8 mouse cellular contexts compared by ENCODE assay signal in genomic region chr4:135870227-135871023, GRCm38 (mm10). TPM values are rescaled to one million over a fixed set of nuclear protein-coding genes. Genes with fewer than 3 reads are reported as not detected.
DNase-seq lines count a peak whose midpoint lies in the region; ATAC-seq and TF ChIP-seq lines count a peak whose summit lies in the region.
"Had no signal": no experiment of that assay in that cellular context is flagged by ENCODE, and none has a peak within 500 bp of the region (broad histone marks: within the 10 kb centered on the region; RNA-seq: fewer than 3 reads in every experiment).

No protein-coding gene starts in this region.

- no peaks in the 10 kb centered on the region for H3K27me3 ChIP-seq in forebrain, embryonic 12.5 days
- no peaks in the 10 kb centered on the region for H3K27me3 ChIP-seq in intestine, embryonic 15.5 days (replicated peaks)
- H3K27me3 ChIP-seq in neural tube, embryonic 12.5 days (replicated peaks) = no peaks in the 10 kb centered on the region

- DNase-seq in layer of hippocampus, adult 2 months (ENCODE audit: low spot score in 2 of 2) = no peak
- no peak for DNase-seq in layer of hippocampus, postnatal 25 days (ENCODE audit: extremely low spot score in 1 of 2, low spot score in 1 of 2)
- no peak for DNase-seq in embryo, embryonic 9.5 days (ENCODE audit: extremely low spot score)
- no peak for DNase-seq in kidney, postnatal 14 days
- DNase-seq: gastrocnemius, postnatal 36 days had no signal

- H3K9ac ChIP-seq in forebrain, embryonic 12.5 days = peak overlapping the region; percentile 40; the same call in 1 of the 2 replicates
- no peak overlapping the region for H3K9ac ChIP-seq in intestine, embryonic 15.5 days
- H3K9ac ChIP-seq in neural tube, embryonic 12.5 days = no peak overlapping the region

- peaks cover 43% of the 10 kb centered on the region for H3K4me1 ChIP-seq in forebrain, embryonic 12.5 days
- H3K4me1 ChIP-seq in intestine, embryonic 15.5 days (replicated peaks) = peaks cover 15% of the 10 kb centered on the region
- peaks cover 34% of the 10 kb centered on the region for H3K4me1 ChIP-seq in neural tube, embryonic 12.5 days

- 43% methylated on average over 2 of the region's 2 CpGs for WGBS in forebrain, embryonic 12.5 days
- WGBS in intestine, embryonic 15.5 days = 20% methylated on average over 2 of the region's 2 CpGs
- WGBS in neural tube, embryonic 12.5 days = 46% methylated on average over 2 of the region's 2 CpGs

- ATAC-seq in forebrain, embryonic 12.5 days (ENCODE audit: low FRiP score) = no peak
- ATAC-seq in intestine, embryonic 15.5 days = no peak
- ATAC-seq in neural tube, embryonic 12.5 days (ENCODE audit: low FRiP score, low read depth) = no peak

- no peaks in the 10 kb centered on the region for H3K9me3 ChIP-seq in forebrain, embryonic 12.5 days
- H3K9me3 ChIP-seq in intestine, embryonic 15.5 days = no peaks in the 10 kb centered on the region
- no peaks in the 10 kb centered on the region for H3K9me3 ChIP-seq in neural tube, embryonic 12.5 days

- TF ChIP-seq CTCF in layer of hippocampus, adult 2 months (conservative IDR thresholded peaks at IDR 0.05) = no peak

- peak overlapping the region; percentile 31 for H3K4me2 ChIP-seq in forebrain, embryonic 12.5 days
- peak overlapping the region; percentile 9 for H3K4me2 ChIP-seq in intestine, embryonic 15.5 days (replicated peaks)
- H3K4me2 ChIP-seq in neural tube, embryonic 12.5 days (replicated peaks) = peak overlapping the region; percentile 49

- peak overlapping the region; percentile 21; the same call in 1 of the 2 replicates for H3K27ac ChIP-seq in layer of hippocampus, adult 2 months
- H3K27ac ChIP-seq in forebrain, embryonic 12.5 days = 0 out of 2 replicates have a peak overlapping the region, but pooled peaks have one; percentile 46
- no peak overlapping the region for H3K27ac ChIP-seq in intestine, embryonic 15.5 days
- H3K27ac ChIP-seq in neural tube, embryonic 12.5 days = no peak overlapping the region

- H3K4me3 ChIP-seq in layer of hippocampus, adult 2 months = peak overlapping the region; percentile 96
- H3K4me3 ChIP-seq in forebrain, embryonic 12.5 days (replicated peaks) = 0 out of 2 replicates have a peak overlapping the region, but pooled peaks have one; percentile 14
- no peak overlapping the region for H3K4me3 ChIP-seq in intestine, embryonic 15.5 days (replicated peaks)
- H3K4me3 ChIP-seq in neural tube, embryonic 12.5 days = no peak overlapping the region

- peaks cover 30% of the 10 kb centered on the region for H3K36me3 ChIP-seq in forebrain, embryonic 12.5 days (replicated peaks)
- H3K36me3 ChIP-seq in intestine, embryonic 15.5 days = no peaks in the 10 kb centered on the region; the same call in 1 of the 2 replicates
- peaks cover 11% of the 10 kb centered on the region for H3K36me3 ChIP-seq in neural tube, embryonic 12.5 days

RNA-seq across cellular contexts. Expression of gene Pnrc2, which starts 3.2 kb away (rescaled TPM):
- 10 to 100 TPM; 52.7 to 54.8 TPM for total RNA-seq in layer of hippocampus, adult 2 months (2021)
- 10 to 100 TPM; 54.0 to 55.9 TPM for total RNA-seq in layer of hippocampus, postnatal 25 days (2021)
- polyA plus RNA-seq in forebrain, embryonic 12.5 days (2016; fragmentation: Nextera tagmentation; extraction: Ambion mirVana) = 196 and 199 TPM in 2 replicates
- polyA plus RNA-seq in intestine, embryonic 15.5 days (2015; fragmentation: Nextera tagmentation; extraction: Ambion mirVana) = 164 and 177 TPM in 2 replicates
- 145 and 154 TPM in 2 replicates for polyA plus RNA-seq in neural tube, embryonic 12.5 days (2016; fragmentation: Nextera tagmentation; extraction: Ambion mirVana)

RNA-seq across cellular contexts. Expression of gene Srsf10, which starts 14.9 kb away (rescaled TPM):
- total RNA-seq in layer of hippocampus, adult 2 months (2021) = 10 to 100 TPM; 82.6 to 94.2 TPM
- total RNA-seq in layer of hippocampus, postnatal 25 days (2021) = 10 to 100 TPM; 78.4 to 78.6 TPM
- 411 and 417 TPM in 2 replicates for polyA plus RNA-seq in forebrain, embryonic 12.5 days (2016; fragmentation: Nextera tagmentation; extraction: Ambion mirVana)
- 177 and 214 TPM in 2 replicates for polyA plus RNA-seq in intestine, embryonic 15.5 days (2015; fragmentation: Nextera tagmentation; extraction: Ambion mirVana)
- 279 and 303 TPM in 2 replicates for polyA plus RNA-seq in neural tube, embryonic 12.5 days (2016; fragmentation: Nextera tagmentation; extraction: Ambion mirVana)

RNA-seq across cellular contexts. Expression of gene Cnr2, which starts 24.8 kb away (rescaled TPM):
- under 1 TPM in 1 of 2 experiments, not detected in 1; 0.12 TPM for total RNA-seq in layer of hippocampus, adult 2 months (2021)
- total RNA-seq in layer of hippocampus, postnatal 25 days (2021) = under 1 TPM in 1 of 2 experiments, not detected in 1; 0.21 TPM
- 0.32 and 0.36 TPM in 2 replicates for polyA plus RNA-seq in forebrain, embryonic 12.5 days (2016; fragmentation: Nextera tagmentation; extraction: Ambion mirVana)
- polyA plus RNA-seq in intestine, embryonic 15.5 days (2015; fragmentation: Nextera tagmentation; extraction: Ambion mirVana) = 0.28 and 0.42 TPM in 2 replicates
- 0.32 and 0.34 TPM in 2 replicates for polyA plus RNA-seq in neural tube, embryonic 12.5 days (2016; fragmentation: Nextera tagmentation; extraction: Ambion mirVana)

RNA-seq across cellular contexts. Expression of gene Fuca1, which starts 50.1 kb away (rescaled TPM):
- 10 to 100 TPM; 39.4 to 39.7 TPM for total RNA-seq in layer of hippocampus, adult 2 months (2021)
- 10 to 100 TPM; 40.5 to 40.7 TPM for total RNA-seq in layer of hippocampus, postnatal 25 days (2021)
- polyA plus RNA-seq in forebrain, embryonic 12.5 days (2016; fragmentation: Nextera tagmentation; extraction: Ambion mirVana) = 38.1 and 45.0 TPM in 2 replicates
- polyA plus RNA-seq in intestine, embryonic 15.5 days (2015; fragmentation: Nextera tagmentation; extraction: Ambion mirVana) = 134 and 154 TPM in 2 replicates
- 48.2 and 53.6 TPM in 2 replicates for polyA plus RNA-seq in neural tube, embryonic 12.5 days (2016; fragmentation: Nextera tagmentation; extraction: Ambion mirVana)

Comparison
In these comparisons a context has a peak if more than half of its experiments do, and no peak if none do; other contexts are left out.
1. H3K27ac ChIP-seq: peak in layer of hippocampus, adult 2 months (single experiment) and forebrain, embryonic 12.5 days (single experiment); none in intestine, embryonic 15.5 days (single experiment) and neural tube, embryonic 12.5 days (single experiment).
2. H3K4me3 ChIP-seq: peak in layer of hippocampus, adult 2 months (single experiment) and forebrain, embryonic 12.5 days (single experiment); none in intestine, embryonic 15.5 days (single experiment) and neural tube, embryonic 12.5 days (single experiment).
3. Peak in every context shown above with its lines, with median percentiles within 50 percentile points of each other: H3K4me2 ChIP-seq.